Mouse (Mus musculus) v-Abl transformed pro-B cells (cell line): Measurements from ENCODE around the gene Jmjd8.

Source experiments
- in situ Hi-C, 2 experiments: fragments of 400-800 bp; cut with MboI; formaldehyde crosslinking; loops; one replicate each; pipeline ENCODE4 v1.15.1; 2025; ENCODE audit not compliant: unreplicated experiment in 2 of 2

Jmjd8 gene

GRCm38 (mm10) chr17:25875171-25876136, 46.8 kb downstream of the Jmjd8 start:
- in situ Hi-C loops: no loop called here

- in situ Hi-C loops: no loop called here
Observed at GRCm38 (mm10) chr17:25876347-25876915, 47.8 kb downstream of the Jmjd8 start.

GRCm38 (mm10) chr17:25877025-25877424, 48.4 kb downstream of the Jmjd8 start:
- in situ Hi-C loops: no loop called here

- in situ Hi-C loops: no loop called here
Observed at GRCm38 (mm10) chr17:25877741-25878610, 49.3 kb downstream of the Jmjd8 start.

GRCm38 (mm10) chr17:25878611-25879180, 50.0 kb downstream of the Jmjd8 start:
- in situ Hi-C loops: no loop called here

- in situ Hi-C loops: no loop called here
Observed at GRCm38 (mm10) chr17:25879261-25879660, 50.6 kb downstream of the Jmjd8 start.

GRCm38 (mm10) chr17:25879750-25880149, 51.1 kb downstream of the Jmjd8 start:
- in situ Hi-C loops: loop anchor here in 1 of 2 experiments (10.0 kb wide), 1 partner anchor 215 kb away; the partner anchor contains the start of genes Decr2 and Nme4

- in situ Hi-C loops: loop anchor here in 1 of 2 experiments (10.0 kb wide), 1 partner anchor 214 kb away; the partner anchor contains the start of genes Decr2 and Nme4
Observed at GRCm38 (mm10) chr17:25880196-25880910, 51.7 kb downstream of the Jmjd8 start, which contains the start of gene Wfikkn1. Gene Wfikkn1, minus strand, starts transcription at chr17:25880858.

GRCm38 (mm10) chr17:25880913-25881641, 52.4 kb downstream of the Jmjd8 start:
- in situ Hi-C loops: loop anchor here in 1 of 2 experiments (10.0 kb wide), 1 partner anchor 214 kb away; the partner anchor contains the start of genes Decr2 and Nme4
